30 mouse cellular contexts compared by ENCODE assay signal in genomic region chr9:94665248-94665647, GRCm38 (mm10). TPM values are rescaled to one million over a fixed set of nuclear protein-coding genes. Genes with fewer than 3 reads are reported as not detected.
DNase-seq lines count a peak whose midpoint lies in the region; ATAC-seq and TF ChIP-seq lines count a peak whose summit lies in the region.
"Had no signal": no experiment of that assay in that cellular context is flagged by ENCODE, and none has a peak within 500 bp of the region (broad histone marks: within the 10 kb centered on the region; RNA-seq: fewer than 3 reads in every experiment).

No protein-coding gene starts in this region.

- H3K4me3 ChIP-seq in liver, adult 2 months (ENCODE audit: insufficient read depth, low read depth, low read length) = no peak overlapping the region
- no peak overlapping the region for H3K4me3 ChIP-seq in liver, embryonic 12.5 days
- 0 out of 4 replicates have a peak overlapping the region, but pooled peaks of 1 of the 2 experiments have one; percentile 8 for H3K4me3 ChIP-seq in MEL (ENCODE audit: control insufficient read depth in 1 of 2, insufficient read depth in 1 of 2, low read depth in 2 of 2, low read length in 2 of 2)
- H3K4me3 ChIP-seq: embryonic facial prominence, embryonic 13.5 days; forebrain, embryonic 10.5 days; forebrain, embryonic 15.5 days; left cerebral cortex, adult 2 months; limb, embryonic 13.5 days had no signal

- DNase-seq in liver, adult 2 months (ENCODE audit: extremely low read depth, low read depth, low spot score) = peak; percentile 12
- DNase-seq in MEL (ENCODE audit: low read depth, low spot score) = peak; percentile 76
- no peak for DNase-seq in urinary bladder, postnatal 10 days (ENCODE audit: low spot score)
- no peak for DNase-seq in spleen, postnatal 14 days (ENCODE audit: low spot score in 2 of 2)
- DNase-seq in neural tube, embryonic 10.5 days (ENCODE audit: extremely low spot score, low spot score) = no peak
- DNase-seq: adrenal gland, adult 8-10 months; cerebellum, adult 11-12 months; cerebellum, adult 9-11 months; gastrocnemius, postnatal 25 days; heart, postnatal 36 days; kidney, postnatal 14 days; lung, adult 18-20 months; retina, postnatal 1 day; right cerebral cortex, postnatal 25 days; spleen, adult 18-20 months; thymus, postnatal 4 days had no signal

- H3K9ac ChIP-seq in liver, adult 2 months (ENCODE audit: low read depth, low read length) = no peak overlapping the region
- no peak overlapping the region for H3K9ac ChIP-seq in liver, embryonic 12.5 days
- H3K9ac ChIP-seq in MEL (ENCODE audit: control insufficient read depth, low read depth, low read length, poor library complexity, severe bottlenecking) = peak overlapping the region; percentile 50
- H3K9ac ChIP-seq: embryonic facial prominence, embryonic 13.5 days; forebrain, embryonic 15.5 days; hindbrain, embryonic 14.5 days; limb, embryonic 13.5 days had no signal

- H3K27me3 ChIP-seq in liver, adult 2 months (ENCODE audit: control insufficient read depth, insufficient read depth, low read length) = no peaks in the 10 kb centered on the region
- H3K27me3 ChIP-seq in liver, embryonic 12.5 days (replicated peaks) = no peaks in the 10 kb centered on the region; the same call in 1 of the 2 replicates
- no peaks in the 10 kb centered on the region for H3K27me3 ChIP-seq in MEL (ENCODE audit: control insufficient read depth in 1 of 2, insufficient read depth in 2 of 2, low read length in 2 of 2)
- H3K27me3 ChIP-seq: embryonic facial prominence, embryonic 13.5 days; forebrain, embryonic 15.5 days; limb, embryonic 13.5 days had no signal

- no peak for TF ChIP-seq CTCF in liver, adult 2 months (IDR thresholded peaks at IDR 0.05; ENCODE audit: low read depth, low read length)
- no peak for TF ChIP-seq CTCF in MEL (IDR thresholded peaks at IDR 0.05 in 2 of 3, conservative IDR thresholded peaks at IDR 0.05 in 1 of 3; ENCODE audit: control insufficient read depth in 1 of 3, insufficient read depth in 1 of 3, low read depth in 2 of 3, low read length in 3 of 3, poor library complexity in 1 of 3, severe bottlenecking in 1 of 3)

- peak in 1 of 2 experiments; percentile 26; a peak in 1 of 4 replicates for TF ChIP-seq EP300 in MEL (IDR thresholded peaks at IDR 0.05; ENCODE audit: low read depth in 1 of 2, low read length in 2 of 2)

- no peak overlapping the region for H3K27ac ChIP-seq in liver, adult 2 months (replicated peaks; ENCODE audit: insufficient read depth, low read depth, low read length)
- H3K27ac ChIP-seq in liver, embryonic 12.5 days = no peak overlapping the region
- H3K27ac ChIP-seq in MEL (ENCODE audit: control insufficient read depth, low read depth, low read length) = peak overlapping the region; percentile 74
- H3K27ac ChIP-seq: embryonic facial prominence, embryonic 13.5 days; forebrain, embryonic 10.5 days; forebrain, embryonic 15.5 days; hindbrain, embryonic 14.5 days; left cerebral cortex, adult 2 months; limb, embryonic 13.5 days had no signal

- H3K9me3 ChIP-seq in liver, embryonic 12.5 days (replicated peaks) = no peaks in the 10 kb centered on the region
- no peaks in the 10 kb centered on the region for H3K9me3 ChIP-seq in MEL (replicated peaks; ENCODE audit: insufficient read depth, low read length)
- H3K9me3 ChIP-seq: embryonic facial prominence, embryonic 13.5 days; forebrain, embryonic 10.5 days; forebrain, embryonic 15.5 days; limb, embryonic 13.5 days had no signal

- WGBS in liver, adult 2 months = 71% methylated on average over 4 of the region's 4 CpGs
- WGBS in liver, embryonic 12.5 days (ENCODE audit: insufficient replicate concordance) = 32% methylated on average over 4 of the region's 4 CpGs

- no peaks in the 10 kb centered on the region for H3K36me3 ChIP-seq in liver, adult 2 months (ENCODE audit: control insufficient read depth, insufficient read depth, low read length)
- H3K36me3 ChIP-seq in liver, embryonic 12.5 days = no peaks in the 10 kb centered on the region
- H3K36me3 ChIP-seq in MEL (ENCODE audit: control insufficient read depth in 1 of 2, insufficient read depth in 2 of 2, low read length in 2 of 2) = peaks cover 0 to 15% of the 10 kb centered on the region in 2 experiments; a peak in 2 of 4 replicates
- H3K36me3 ChIP-seq: embryonic facial prominence, embryonic 13.5 days; forebrain, embryonic 10.5 days; forebrain, embryonic 15.5 days; limb, embryonic 13.5 days had no signal

- ATAC-seq in liver, embryonic 12.5 days = no peak
- peak; percentile 64 to 71 for ATAC-seq in hematopoietic stem cell, adult 5-6 weeks (replicated peaks in 1 of 2; ENCODE audit: insufficient read depth in 1 of 2, low FRiP score in 2 of 2, low TSS enrichment in 1 of 2, low read depth in 1 of 2, poor library complexity in 2 of 2, severe bottlenecking in 2 of 2)
- peak; percentile 62; the same call in 1 of the 2 replicates for ATAC-seq in monocyte, adult 5-6 weeks (replicated peaks; ENCODE audit: insufficient number of reproducible peaks, low FRiP score, low TSS enrichment, poor library complexity, severe bottlenecking)
- ATAC-seq: activated CD4-positive, CD25-positive, alpha-beta regulatory T cell, adult 4 months; forebrain, embryonic 15.5 days; intestine, postnatal 0 days; lung, postnatal 0 days had no signal

- no peak overlapping the region for H3K4me2 ChIP-seq in liver, embryonic 12.5 days
- H3K4me2 ChIP-seq: embryonic facial prominence, embryonic 13.5 days; forebrain, embryonic 15.5 days; heart, embryonic 11.5 days; hindbrain, embryonic 14.5 days; limb, embryonic 13.5 days; midbrain, embryonic 11.5 days had no signal

- TF ChIP-seq POLR2A in liver, adult 2 months (IDR thresholded peaks at IDR 0.05; ENCODE audit: extremely low read depth, insufficient read depth, low read length) = no peak
- no peak for TF ChIP-seq POLR2A in MEL (IDR thresholded peaks at IDR 0.05; ENCODE audit: control insufficient read depth in 1 of 2, insufficient read depth in 1 of 2, low read depth in 1 of 2, low read length in 2 of 2, poor library complexity in 1 of 2)

- no peaks in the 10 kb centered on the region; the same call in 1 of the 2 replicates for H3K4me1 ChIP-seq in liver, adult 2 months (ENCODE audit: control insufficient read depth, insufficient read depth, low read length)
- 0 out of 2 replicates have a peak, but pooled peaks cover 4% of the 10 kb centered on the region for H3K4me1 ChIP-seq in liver, embryonic 12.5 days
- H3K4me1 ChIP-seq in MEL (ENCODE audit: control insufficient read depth in 1 of 2, insufficient read depth in 2 of 2, low read length in 2 of 2) = peaks cover 8 to 14% of the 10 kb centered on the region in 2 experiments

- TF ChIP-seq RAD21 in MEL (IDR thresholded peaks at IDR 0.05; ENCODE audit: low read depth, low read length) = no peak

- H3K79me2 ChIP-seq in liver, adult 2 months (ENCODE audit: control insufficient read depth, insufficient read depth, low read length) = no peaks in the 10 kb centered on the region
- H3K79me2 ChIP-seq in MEL (ENCODE audit: control insufficient read depth, insufficient read depth, low read length, poor library complexity) = peaks cover 1% of the 10 kb centered on the region; the same call in 1 of the 2 replicates

TF ChIP-seq in MEL, 35 proteins besides CTCF, POLR2A, EP300 and RAD21:
- TF ChIP-seq USF2 (IDR thresholded peaks at IDR 0.05; ENCODE audit: borderline replicate concordance in 1 of 2, insufficient read depth in 1 of 2, low read depth in 1 of 2, low read length in 2 of 2) (peak in 1 of 2 experiments; percentile 65; a peak in 1 of 4 replicates), HCFC1 (IDR thresholded peaks at IDR 0.05; ENCODE audit: low read depth, low read length) (no peak), MYC (IDR thresholded peaks at IDR 0.05; ENCODE audit: low read depth, low read length) (0 out of 2 replicates have a peak, but pooled peaks have one; percentile 36), ETS1 (IDR thresholded peaks at IDR 0.05; ENCODE audit: low read depth, low read length) (0 out of 2 replicates have a peak, but pooled peaks have one; percentile 3), MAX (IDR thresholded peaks at IDR 0.05; ENCODE audit: low read length) (peak; percentile 78), MAFK (IDR thresholded peaks at IDR 0.05; ENCODE audit: borderline replicate concordance, low read depth, low read length) (no peak), USF1 (IDR thresholded peaks at IDR 0.05; ENCODE audit: low read depth, low read length) (peak; percentile 92), TCF12 (IDR thresholded peaks at IDR 0.05; ENCODE audit: low read depth, low read length) (no peak), MXI1 (IDR thresholded peaks at IDR 0.05; ENCODE audit: low read depth, low read length) (0 out of 2 replicates have a peak, but pooled peaks have one; percentile 21)

RNA-seq across cellular contexts. Expression of gene Slc9a9, which starts 4.5 kb away (rescaled TPM):
- total RNA-seq in liver, adult 2 months (2014; rRNA removed) = 5.9 and 6.0 TPM in 2 replicates
- 1.1 and 1.7 TPM in 2 replicates for polyA plus RNA-seq in liver, adult 2 months (2012; rRNA removed)
- 1.6 and 1.7 TPM in 2 replicates for polyA plus RNA-seq in liver, embryonic 12.5 days (2016; fragmentation: Nextera tagmentation; extraction: Ambion mirVana)
- 0.46 and 1.4 TPM in 2 replicates for total RNA-seq in MEL (2012; rRNA removed)
- under 1 TPM in 1 of 2 experiments, not detected in 1; 0.71 TPM for polyA plus RNA-seq in MEL (2012; ENCODE audit: insufficient read depth in 1 of 2, insufficient read length in 2 of 2, low read depth in 1 of 2, low replicate concordance in 2 of 2, missing spikeins in 1 of 2)
- 16.7 and 24.8 TPM in 2 replicates for total RNA-seq in hematopoietic stem cell, adult 5-6 weeks (2017)
- total RNA-seq in monocyte, adult 5-6 weeks (2017) = 33.8 to 64.4 TPM (median 49.1 TPM) in 3 replicates

Comparison
In these comparisons a context has a peak if more than half of its experiments do, and no peak if none do; other contexts are left out.
1. DNase-seq: peak in liver, adult 2 months (single experiment) and MEL (single experiment); none in urinary bladder, postnatal 10 days (single experiment), spleen, postnatal 14 days (0 of 2) and neural tube, embryonic 10.5 days (single experiment).